Mouse (Mus musculus) small intestine, adult 10 weeks (tissue): ENCODE data around the gene Col6a3. TPM values are rescaled to one million over a fixed set of nuclear protein-coding genes. Genes with fewer than 3 reads are reported as not detected.

Source experiments
- polyA plus RNA-seq: library from polyadenylated mRNA; stranded (reverse); fragments of 350-450 nt; fragmentation: Illumina TruSeq; extraction: RNeasy Lipid Tissue Mini Kit (QIAGEN cat#74804); gene quantifications from one replicate; pipeline ENCODE4 v1.2.3, GENCODE M21; 2014; ENCODE audit warnings: low replicate concordance

The Col6a3 gene
- 26.2 TPM for polyA plus RNA-seq

GRCm38 (mm10) chr1:90843836-90844235, at the start of gene Col6a3:
Col6a3 (minus strand) TSS chr1:90843971.

Other genes with a start within 250 kb of the Col6a3 start
- gene Cops8, start 241.0 kb downstream of the Col6a3 start, polyA plus RNA-seq: 52.0 TPM
- gene Mlph, start 71.1 kb upstream of the Col6a3 start, polyA plus RNA-seq: 3.4 TPM
- not detected for gene Prlh, start 109.1 kb upstream of the Col6a3 start, polyA plus RNA-seq
- gene Rab17, start 125.7 kb upstream of the Col6a3 start, polyA plus RNA-seq: 1.0 TPM
- gene Lrrfip1, start 154.8 kb upstream of the Col6a3 start, polyA plus RNA-seq: 65.1 TPM